Mouse (Mus musculus) embryonic facial prominence, embryonic 15.5 days (tissue): Measurements from ENCODE around the gene Vav3. TPM values are rescaled to one million over a fixed set of nuclear protein-coding genes. Genes with fewer than 3 reads are reported as not detected.

Source experiments
- ATAC-seq: fragments of 200-750 bp; cut with Nextera tagmentation; 2 replicates; pipeline ENCODE4 v1.8.0; 2017; ENCODE audit warnings: low read depth, moderate TSS enrichment; ENCODE audit not compliant: insufficient number of reproducible peaks, low FRiP score, low TSS enrichment
- H3K27ac ChIP-seq: fragments of 300-500 bp; sonication (generic); replicated peaks from 2 replicates; pipeline ENCODE4 v1.5.1; 2015; ENCODE audit warnings: mild to moderate bottlenecking, inconsistent platforms
- H3K27me3 ChIP-seq: fragments of 300-500 bp; sonication (generic); 2 replicates; pipeline ENCODE4 v1.6.1; 2015; ENCODE audit warnings: inconsistent platforms
- H3K36me3 ChIP-seq: fragments of 300-500 bp; sonication (generic); 2 replicates; pipeline ENCODE4 v1.6.1; 2015; ENCODE audit warnings: mild to moderate bottlenecking, inconsistent platforms
- H3K4me1 ChIP-seq: fragments of 300-500 bp; sonication (generic); 2 replicates; pipeline ENCODE4 v1.6.1; 2015; ENCODE audit warnings: inconsistent platforms
- H3K4me2 ChIP-seq: fragments of 300-500 bp; sonication (generic); replicated peaks from 2 replicates; pipeline ENCODE4 v1.6.1; 2015; ENCODE audit warnings: mild to moderate bottlenecking, inconsistent platforms
- H3K4me3 ChIP-seq: fragments of 300-500 bp; sonication (generic); replicated peaks from 2 replicates; pipeline ENCODE4 v1.5.1; 2015; ENCODE audit warnings: mild to moderate bottlenecking, inconsistent platforms
- H3K9ac ChIP-seq: fragments of 300-500 bp; sonication (generic); 2 replicates; pipeline ENCODE4 v1.6.1; 2015; ENCODE audit warnings: inconsistent platforms
- H3K9me3 ChIP-seq: fragments of 300-500 bp; sonication (generic); replicated peaks from 2 replicates; pipeline ENCODE4 v1.6.1; 2016; ENCODE audit warnings: inconsistent platforms
- WGBS: fragments of 180-500 bp; shearing (Covaris S2); methylation state at CpG from one replicate; pipeline ENCODE4 v1.1.7; 2015; 5-methylcytosine and 5-hydroxymethylcytosine counted together
- polyA plus RNA-seq: library from polyadenylated mRNA; unstranded; fragments of >200 nt; fragmentation: Nextera tagmentation; extraction: Ambion mirVana; gene quantifications from 2 replicates; pipeline ENCODE4 v1.2.1, GENCODE M21; 2015

Gene Vav3
- polyA plus RNA-seq, 1 experiment from 2014 or later = 27.7 TPM

DNA sequence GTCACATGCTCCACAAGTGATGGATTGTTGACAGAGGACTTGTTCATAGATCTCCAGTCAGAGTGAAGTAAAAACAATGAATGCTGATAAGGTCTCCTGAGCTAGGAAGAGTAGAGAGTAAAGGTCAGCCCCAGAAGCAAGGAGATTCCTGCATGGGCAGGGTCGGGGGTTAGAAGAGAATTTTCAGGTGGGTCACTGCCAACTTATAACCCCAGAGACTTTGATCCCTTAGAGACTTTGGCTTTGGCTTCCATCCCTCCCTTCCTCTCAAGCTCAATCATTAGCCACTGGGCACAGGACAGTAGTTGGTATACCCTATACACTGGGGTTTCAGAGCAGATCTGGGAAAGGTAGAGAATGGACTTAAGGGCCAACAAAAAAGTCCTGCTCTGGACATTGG, 360.8 kb downstream of the Vav3 start:
- H3K9ac ChIP-seq = no peak overlapping the region
- no peaks in the 10 kb centered on the region for H3K36me3 ChIP-seq
- no peak overlapping the region for H3K4me3 ChIP-seq
- ATAC-seq = no peak
- no peaks in the 10 kb centered on the region for H3K9me3 ChIP-seq
- no peak overlapping the region for H3K27ac ChIP-seq
- H3K4me1 ChIP-seq = no peaks in the 10 kb centered on the region
- H3K27me3 ChIP-seq = no peaks in the 10 kb centered on the region
- no peak overlapping the region for H3K4me2 ChIP-seq
- WGBS = 43% methylated on average over 1 of the region's 1 CpGs

DNA sequence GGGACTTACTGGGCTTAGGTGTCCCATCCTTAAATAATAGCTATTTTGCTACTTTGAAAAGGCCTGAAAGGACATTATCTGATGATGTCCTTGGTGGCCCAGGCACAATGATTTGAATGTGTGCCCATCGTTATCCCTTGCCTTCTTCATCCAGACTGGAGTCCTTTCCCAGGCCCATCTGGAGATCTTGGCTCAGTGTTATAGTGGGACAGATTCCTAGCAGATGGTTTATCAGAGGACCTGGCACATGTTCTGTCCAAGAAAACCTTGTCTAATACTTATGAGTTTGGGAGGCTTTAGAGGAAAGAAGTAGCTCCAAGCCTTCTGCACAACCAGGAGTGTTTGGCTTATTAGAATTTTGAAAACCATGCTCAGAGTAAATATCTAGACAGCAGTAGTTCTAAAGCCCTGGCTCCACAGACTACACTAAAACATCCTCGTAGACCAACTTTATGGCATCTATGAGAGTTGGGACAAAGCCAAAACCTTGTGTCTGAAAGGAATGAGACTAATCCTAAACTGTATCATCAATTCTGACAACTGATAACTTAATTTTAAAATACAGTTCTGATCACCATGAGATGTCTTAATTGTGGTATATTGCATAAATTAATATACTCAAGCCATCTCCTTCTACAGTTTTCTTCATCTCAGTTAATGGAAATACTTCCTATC, 367.5 kb downstream of the Vav3 start:
- 74% methylated on average over 2 of the region's 2 CpGs for WGBS
- H3K9ac ChIP-seq = no peak overlapping the region
- ATAC-seq = no peak
- H3K36me3 ChIP-seq = no peaks in the 10 kb centered on the region
- no peak overlapping the region for H3K4me3 ChIP-seq
- no peak overlapping the region for H3K4me2 ChIP-seq
- no peaks in the 10 kb centered on the region for H3K27me3 ChIP-seq
- H3K4me1 ChIP-seq = no peaks in the 10 kb centered on the region
- H3K27ac ChIP-seq = no peak overlapping the region
- H3K9me3 ChIP-seq = no peaks in the 10 kb centered on the region

DNA sequence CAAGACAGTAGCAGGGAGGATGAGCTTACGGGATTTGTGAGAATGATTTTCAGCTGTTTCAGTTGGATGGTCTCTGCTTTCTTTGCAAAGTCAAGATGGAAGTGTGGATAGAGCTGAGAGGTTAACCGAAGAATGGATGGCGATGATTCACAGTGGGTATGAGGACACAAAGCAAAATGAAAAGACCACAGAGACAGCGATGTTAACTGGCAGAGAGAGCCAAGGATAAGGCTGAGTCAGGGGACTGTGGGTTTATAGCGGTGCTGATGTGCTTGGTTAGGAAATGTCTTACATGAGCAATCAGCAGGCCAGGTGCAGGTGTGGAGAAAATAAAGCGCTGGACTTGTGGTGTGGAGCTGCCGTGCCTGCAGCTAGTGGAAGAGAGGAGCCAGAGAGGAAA, 371.3 kb downstream of the Vav3 start:
- no peaks in the 10 kb centered on the region for H3K36me3 ChIP-seq
- no peak overlapping the region for H3K9ac ChIP-seq
- H3K4me2 ChIP-seq = no peak overlapping the region
- no peak for ATAC-seq
- no peaks in the 10 kb centered on the region for H3K27me3 ChIP-seq
- H3K9me3 ChIP-seq = no peaks in the 10 kb centered on the region
- H3K4me3 ChIP-seq = no peak overlapping the region
- H3K4me1 ChIP-seq = no peaks in the 10 kb centered on the region
- WGBS = 91% methylated on average over 7 of the region's 7 CpGs
- no peak overlapping the region for H3K27ac ChIP-seq

DNA sequence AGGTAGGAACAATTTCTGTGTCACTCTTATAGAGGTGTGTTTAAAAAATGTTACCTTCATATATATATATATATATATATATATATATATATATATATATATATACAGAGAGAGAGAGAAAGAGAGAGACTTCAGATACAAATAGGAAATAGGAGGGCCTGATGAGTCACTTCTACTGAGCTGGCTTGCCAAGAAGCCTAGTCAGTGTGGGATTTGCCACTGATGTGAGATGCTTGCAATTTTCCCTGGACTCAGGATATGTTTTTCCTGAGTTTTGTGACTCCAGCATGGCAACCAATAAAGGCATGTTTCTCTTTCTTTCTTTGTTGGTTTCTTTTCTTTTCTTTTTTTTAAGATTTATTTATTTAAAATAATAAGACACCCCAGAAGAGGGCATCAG, 374.0 kb downstream of the Vav3 start:
- no peak for ATAC-seq
- H3K27ac ChIP-seq = no peak overlapping the region
- H3K9ac ChIP-seq = no peak overlapping the region
- no peaks in the 10 kb centered on the region for H3K9me3 ChIP-seq
- H3K4me2 ChIP-seq = no peak overlapping the region
- H3K4me1 ChIP-seq = no peaks in the 10 kb centered on the region
- no peak overlapping the region for H3K4me3 ChIP-seq
- H3K36me3 ChIP-seq = no peaks in the 10 kb centered on the region
- H3K27me3 ChIP-seq = no peaks in the 10 kb centered on the region

DNA sequence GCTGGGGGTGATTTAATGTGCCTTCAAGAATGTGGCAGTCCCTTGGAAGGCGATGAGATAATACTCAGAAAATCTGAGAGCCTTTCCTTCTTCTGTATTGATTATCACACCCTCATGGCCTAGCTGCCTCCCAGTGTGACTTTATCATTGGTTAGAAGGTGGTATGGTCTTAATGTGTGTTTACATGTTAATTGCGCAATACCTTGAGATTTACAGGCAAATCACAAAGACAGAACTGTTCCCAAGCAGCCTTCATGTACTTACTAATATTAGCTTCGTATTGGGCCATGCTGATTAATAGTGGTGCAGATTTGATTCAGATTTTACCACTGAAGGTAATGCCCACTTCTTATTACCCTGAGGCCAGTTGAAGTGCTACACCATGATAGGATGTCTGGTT, 381.3 kb downstream of the Vav3 start:
- H3K4me2 ChIP-seq = no peak overlapping the region
- no peaks in the 10 kb centered on the region for H3K36me3 ChIP-seq
- H3K27ac ChIP-seq = no peak overlapping the region
- H3K9ac ChIP-seq = no peak overlapping the region
- WGBS = 94% methylated on average over 3 of the region's 3 CpGs
- no peak overlapping the region for H3K4me3 ChIP-seq
- no peaks in the 10 kb centered on the region for H3K9me3 ChIP-seq
- no peaks in the 10 kb centered on the region for H3K4me1 ChIP-seq
- no peak for ATAC-seq
- no peaks in the 10 kb centered on the region for H3K27me3 ChIP-seq

DNA sequence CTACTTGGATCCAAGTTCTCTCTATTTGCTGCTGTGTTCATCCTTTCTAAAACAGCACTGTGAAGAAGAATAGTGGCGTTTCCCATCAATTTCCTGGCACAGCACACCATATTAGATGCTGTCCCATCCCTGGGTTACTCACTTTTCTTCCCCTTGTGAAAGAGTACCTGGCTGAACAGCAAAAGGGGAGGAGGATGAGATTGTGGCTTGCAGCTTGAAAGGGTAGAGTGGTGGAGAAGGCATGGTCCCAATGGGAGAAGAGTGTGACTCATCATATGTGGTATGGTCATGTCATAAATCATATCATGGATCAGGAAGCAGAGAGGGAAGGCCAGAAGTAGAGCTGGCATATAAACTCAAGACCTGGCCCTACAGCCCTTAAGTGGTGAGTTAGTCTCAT, 386.3 kb downstream of the Vav3 start:
- WGBS = 76% methylated on average over 1 of the region's 1 CpGs

DNA sequence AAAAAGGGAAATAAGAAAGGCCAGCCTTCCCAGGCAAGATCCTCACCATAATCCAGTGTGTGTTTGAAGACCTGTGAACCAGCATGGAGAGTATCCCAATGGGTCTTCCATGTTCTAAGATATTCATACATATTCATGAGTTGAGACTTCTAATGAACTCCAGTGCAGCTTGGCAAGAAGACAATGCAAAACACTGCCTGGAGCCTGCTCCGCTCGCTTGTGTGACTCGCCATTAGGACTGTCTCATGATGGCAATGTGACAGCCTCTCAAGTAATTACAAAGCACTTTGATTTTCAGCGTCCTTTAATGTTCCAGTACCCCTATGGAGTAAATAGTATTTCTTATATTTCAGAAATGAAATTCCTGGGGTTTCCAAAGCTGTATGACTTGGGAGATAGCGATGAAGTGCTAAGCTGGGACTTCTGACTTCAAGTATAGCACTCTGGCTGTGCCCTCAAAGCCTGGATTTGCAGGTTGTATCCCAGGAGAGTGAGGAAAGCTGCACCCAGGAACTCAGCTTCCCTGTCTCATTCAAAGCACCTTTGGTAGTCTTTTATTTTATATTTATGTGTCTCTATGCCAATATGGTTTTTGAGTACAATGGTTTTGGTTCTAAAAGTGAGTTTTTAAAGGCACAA, 391.3 kb downstream of the Vav3 start:
- 46% methylated on average over 5 of the region's 5 CpGs for WGBS
- no peaks in the 10 kb centered on the region for H3K36me3 ChIP-seq
- H3K4me3 ChIP-seq = no peak overlapping the region
- no peaks in the 10 kb centered on the region for H3K9me3 ChIP-seq
- H3K4me1 ChIP-seq = peaks cover 11% of the 10 kb centered on the region; the same call in 1 of the 2 replicates
- no peak overlapping the region; the same call in 1 of the 2 replicates for H3K4me2 ChIP-seq
- no peak overlapping the region for H3K9ac ChIP-seq
- ATAC-seq = no peak
- no peaks in the 10 kb centered on the region for H3K27me3 ChIP-seq
- peak overlapping the region; percentile 36; the same call in 1 of the 2 replicates for H3K27ac ChIP-seq

More for the DNA sequence above, 386.3 kb downstream of the Vav3 start:
- Histone ChIP-seq H3K9me3 (no peaks in the 10 kb centered on the region), H3K27ac (no peak overlapping the region), H3K4me2 (no peak overlapping the region), H3K36me3 (no peaks in the 10 kb centered on the region), H3K4me1 (peaks cover 6% of the 10 kb centered on the region; the same call in 1 of the 2 replicates), H3K4me3 (no peak overlapping the region), H3K9ac (no peak overlapping the region), H3K27me3 (no peaks in the 10 kb centered on the region)
- ATAC-seq = no peak

DNA sequence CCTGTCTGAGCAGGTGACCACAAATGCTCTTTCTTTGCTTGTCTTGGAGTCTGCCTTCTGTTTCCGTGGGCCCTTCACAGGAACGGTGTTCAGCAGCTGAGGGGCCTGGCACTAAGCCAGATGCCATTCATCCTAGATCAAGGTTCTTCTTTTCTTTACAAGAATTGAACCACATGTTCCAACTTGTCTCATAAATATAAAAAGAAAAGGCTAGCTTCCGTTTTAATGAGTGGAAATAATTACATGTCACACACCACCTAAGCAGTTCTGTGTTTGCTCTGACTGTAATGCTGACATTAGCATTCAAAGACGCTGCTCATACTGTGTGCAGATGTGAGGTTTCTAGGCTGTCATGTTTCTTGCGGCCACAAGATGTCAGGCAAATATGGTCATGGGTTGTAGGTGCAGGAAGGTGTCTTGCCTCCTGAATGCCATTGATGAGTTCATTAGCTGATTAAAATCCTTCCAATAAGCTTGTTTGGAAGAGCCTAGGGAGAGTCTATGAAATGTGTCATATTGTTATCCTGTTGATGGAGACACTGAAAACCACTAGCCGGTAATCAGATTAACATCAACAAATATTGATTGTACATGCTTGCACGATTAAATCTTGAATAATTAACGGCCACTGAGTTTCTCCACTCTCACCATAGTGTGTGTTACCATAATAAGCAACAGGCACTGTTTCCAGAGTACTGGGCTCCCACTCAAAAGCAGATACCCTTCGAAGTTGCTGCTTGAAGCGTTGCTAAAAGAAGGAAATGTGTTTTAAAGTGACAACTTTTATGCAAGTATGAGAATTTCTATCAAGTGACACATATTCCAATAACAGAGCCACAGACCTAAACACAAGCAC, 392.1 kb downstream of the Vav3 start:
- WGBS = 38% methylated on average over 10 of the region's 10 CpGs
- Histone ChIP-seq H3K9me3 (no peaks in the 10 kb centered on the region), H3K4me1 (peaks cover 11% of the 10 kb centered on the region; the same call in 1 of the 2 replicates), H3K9ac (no peak overlapping the region), H3K27ac (peak overlapping the region; percentile 36; the same call in 1 of the 2 replicates), H3K36me3 (no peaks in the 10 kb centered on the region), H3K27me3 (no peaks in the 10 kb centered on the region), H3K4me3 (no peak overlapping the region), H3K4me2 (no peak overlapping the region; the same call in 1 of the 2 replicates)
- ATAC-seq = peak; percentile 79

Other genes starting within 250 kb of the Vav3 start
- 46.9 and 49.5 TPM in 2 replicates for gene Slc25a24, start 217.5 kb upstream of the Vav3 start, polyA plus RNA-seq